Mouse (Mus musculus) left cerebral cortex, postnatal 10 days (tissue): ENCODE results near the gene Capza1. TPM values are rescaled to one million over a fixed set of nuclear protein-coding genes. Genes with fewer than 3 reads are reported as not detected.
"Not testable (repeated sequence)": the region's sequence is repeated elsewhere in the genome, so short reads cannot be mapped to it uniquely, and the experiment has no call there.

Experiments used
- DNase-seq, 2 experiments: peaks; one replicate each; pipeline ENCODE4 v3.0.0; 2021 to 2022; ENCODE audit warnings: low spot score in 2 of 2, mixed read lengths in 1 of 2; ENCODE audit errors: extremely low spot score in 1 of 2
- intact Hi-C: fragments of 180-260 bp; cut with DNase I; formaldehyde crosslinking; loops from one replicate; pipeline ENCODE4 v1.15.1; 2025
- total RNA-seq, 2 experiments: library from RNA; stranded (reverse); gene quantifications; 2 replicates each; pipeline ENCODE4 v1.2.3; 2021

Gene Capza1
- total RNA-seq, 2 experiments from 2014 or later: 45.2 to 48.3 TPM

GRCm38 (mm10) chr3:104818749-104819134 lies 45.6 kb downstream of the Capza1 start:
- intact Hi-C loops: no loop called here
- DNase-seq: no peak

- DNase-seq: peak in 1 of 2 experiments; percentile 84
- intact Hi-C loops: no loop called here
These were observed 46.1 kb downstream of the Capza1 start, which contains the start of gene Mov10 for GRCm38 (mm10) chr3:104817991-104818748. Gene Mov10 (minus strand): TSS chr3:104818563.

- intact Hi-C loops: no loop called here
- DNase-seq: peak in 1 of 2 experiments; percentile 82
These were observed 46.8 kb downstream of the Capza1 start for GRCm38 (mm10) chr3:104817481-104817990.

GRCm38 (mm10) chr3:104816130-104816529 lies 48.2 kb downstream of the Capza1 start:
- no peak for DNase-seq
- intact Hi-C loops: no loop called here

- no peak for DNase-seq
- intact Hi-C loops: no loop called here
These were observed 49.0 kb downstream of the Capza1 start for GRCm38 (mm10) chr3:104815346-104815745.

GRCm38 (mm10) chr3:104814746-104815145 lies 49.6 kb downstream of the Capza1 start:
- no peak for DNase-seq
- intact Hi-C loops: no loop called here

GRCm38 (mm10) chr3:104813227-104813626 lies 51.1 kb downstream of the Capza1 start:
- DNase-seq, intact Hi-C loops: not testable (repeated sequence)

- intact Hi-C loops: no loop called here
- no peak for DNase-seq
These were observed 52.1 kb downstream of the Capza1 start for GRCm38 (mm10) chr3:104812254-104812653.

- intact Hi-C loops: no loop called here
- no peak for DNase-seq
These were observed 52.6 kb downstream of the Capza1 start for GRCm38 (mm10) chr3:104811752-104812151.

- peak in 1 of 2 experiments; percentile 40 for DNase-seq
- intact Hi-C loops: no loop called here
These were observed 58.8 kb downstream of the Capza1 start for GRCm38 (mm10) chr3:104805539-104805938.

GRCm38 (mm10) chr3:104804312-104804711 lies 60.0 kb downstream of the Capza1 start:
- intact Hi-C loops: no loop called here
- no peak for DNase-seq

GRCm38 (mm10) chr3:104801481-104801880 lies 62.8 kb downstream of the Capza1 start:
- no peak for DNase-seq
- intact Hi-C loops: no loop called here

GRCm38 (mm10) chr3:104800681-104801080 lies 63.6 kb downstream of the Capza1 start:
- intact Hi-C loops: no loop called here
- DNase-seq: no peak

GRCm38 (mm10) chr3:104796430-104797082 lies 67.7 kb downstream of the Capza1 start:
- intact Hi-C loops: no loop called here

GRCm38 (mm10) chr3:104795661-104796340 lies 68.5 kb downstream of the Capza1 start:
- intact Hi-C loops: no loop called here
- DNase-seq: peak in 1 of 2 experiments; percentile 24

More at GRCm38 (mm10) chr3:104796430-104797082, 67.7 kb downstream of the Capza1 start:
- DNase-seq: peak in 1 of 2 experiments; percentile 37

- intact Hi-C loops: no loop called here
- peak in 1 of 2 experiments; percentile 27 for DNase-seq
These were observed 69.3 kb downstream of the Capza1 start for GRCm38 (mm10) chr3:104794953-104795470.

GRCm38 (mm10) chr3:104793871-104794828 lies 70.2 kb downstream of the Capza1 start:
- intact Hi-C loops: no loop called here
- DNase-seq: peak; percentile 74 to 96
